Comparison of ENCODE assay signal across 1 mouse cellular context in the genomic region with DNA sequence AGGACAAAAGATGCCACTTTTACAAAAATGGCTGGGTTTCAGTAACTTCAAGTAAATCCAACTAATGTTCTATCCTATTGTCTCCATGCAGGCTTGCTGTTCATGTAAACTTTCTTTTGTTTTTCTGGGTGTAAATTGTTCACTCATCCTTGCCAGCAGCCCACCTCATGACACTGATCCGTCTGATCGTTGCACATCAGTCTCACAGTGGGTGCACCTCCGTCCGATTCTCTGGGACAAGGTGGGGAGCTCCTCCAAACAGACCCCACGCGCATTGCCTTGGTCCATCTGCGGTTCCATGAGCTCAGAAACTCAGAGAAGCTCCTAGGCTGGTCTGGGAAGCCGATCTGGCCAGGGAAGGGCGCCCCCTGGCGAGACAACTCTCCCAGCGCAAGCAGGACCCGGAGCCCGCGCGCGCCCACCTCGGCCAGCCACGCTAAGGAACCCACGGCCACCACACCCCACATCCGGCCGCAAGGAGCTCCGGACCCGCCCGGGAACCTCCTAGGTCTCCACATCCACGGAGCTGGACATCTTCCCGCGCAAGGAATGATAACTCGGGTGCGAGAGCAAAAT.
TF ChIP-seq lines count a peak whose summit lies in the region.

No protein-coding gene starts in this region.

TF ChIP-seq in CH12.LX, 34 proteins besides CTCF, POLR2A, EP300 and RAD21 (continued from another document):
- TF ChIP-seq MYC (IDR thresholded peaks at IDR 0.05; ENCODE audit: low read depth, low read length) (no peak), USF2 (conservative IDR thresholded peaks at IDR 0.05; ENCODE audit: low read depth, low read length) (no peak), MAFK (IDR thresholded peaks at IDR 0.05; ENCODE audit: insufficient replicate concordance, low read length) (no peak), KAT2A (IDR thresholded peaks at IDR 0.05; ENCODE audit: insufficient replicate concordance, low read length) (no peak), CHD1 (IDR thresholded peaks at IDR 0.05; ENCODE audit: low read depth, low read length) (no peak), MXI1 (IDR thresholded peaks at IDR 0.05; ENCODE audit: low read depth, low read length) (no peak), IRF4 (IDR thresholded peaks at IDR 0.05; ENCODE audit: low read depth, low read length) (no peak), HCFC1 (IDR thresholded peaks at IDR 0.05; ENCODE audit: low read depth, low read length) (no peak), ZC3H11A (IDR thresholded peaks at IDR 0.05; ENCODE audit: low read depth, low read length) (no peak), SMC3 (IDR thresholded peaks at IDR 0.05; ENCODE audit: low read depth, low read length) (peak; percentile 71), TBP (conservative IDR thresholded peaks at IDR 0.05; ENCODE audit: low read depth, low read length) (no peak), MAZ (IDR thresholded peaks at IDR 0.05; ENCODE audit: low read depth, low read length) (no peak), NRF1 (IDR thresholded peaks at IDR 0.05; ENCODE audit: low read depth, low read length) (no peak), GABPA (IDR thresholded peaks at IDR 0.05; ENCODE audit: insufficient replicate concordance, low read depth, low read length) (no peak), MEF2A (IDR thresholded peaks at IDR 0.05; ENCODE audit: borderline replicate concordance, low read depth, low read length) (peak; percentile 23; the same call in 1 of the 2 replicates), ZKSCAN1 (IDR thresholded peaks at IDR 0.05; ENCODE audit: borderline replicate concordance, low read depth, low read length) (no peak), USF1 (IDR thresholded peaks at IDR 0.05; ENCODE audit: low read depth, low read length) (no peak), JUND (conservative IDR thresholded peaks at IDR 0.05; ENCODE audit: low read depth, low read length) (no peak)
TF ChIP-seq in CH12.LX: peak in this region for 3.
